Mouse (Mus musculus) MEL-GATA-1-ER (cell line): Measurements from ENCODE around the gene Ccr10.

Experiments
- DNase-seq: peaks from one replicate; pipeline ENCODE4 v3.0.0-alpha.2; 2012; ENCODE audit warnings: low read depth; ENCODE audit errors: extremely low read depth

Ccr10 gene

DNA sequence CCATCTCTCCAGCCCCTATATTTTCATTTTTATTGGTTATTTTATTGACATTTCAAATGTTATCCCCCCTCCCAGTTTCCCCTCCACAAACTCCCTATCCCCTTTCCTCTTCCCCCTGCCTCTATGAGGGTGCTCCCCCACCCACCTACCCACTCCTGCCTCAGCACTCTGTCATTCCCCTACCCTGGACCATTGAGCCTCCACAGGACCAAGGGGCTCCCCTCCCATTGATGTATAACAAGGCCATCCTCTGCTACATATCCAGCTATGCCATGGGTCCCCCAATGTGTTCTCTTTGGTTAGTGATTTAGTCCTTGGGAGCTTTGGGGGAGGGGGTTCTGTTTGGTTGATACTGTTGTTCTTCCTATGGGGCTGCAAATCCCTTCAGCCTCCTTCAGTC, 20.6 kb downstream of the Ccr10 start:
- no peak for DNase-seq

DNA sequence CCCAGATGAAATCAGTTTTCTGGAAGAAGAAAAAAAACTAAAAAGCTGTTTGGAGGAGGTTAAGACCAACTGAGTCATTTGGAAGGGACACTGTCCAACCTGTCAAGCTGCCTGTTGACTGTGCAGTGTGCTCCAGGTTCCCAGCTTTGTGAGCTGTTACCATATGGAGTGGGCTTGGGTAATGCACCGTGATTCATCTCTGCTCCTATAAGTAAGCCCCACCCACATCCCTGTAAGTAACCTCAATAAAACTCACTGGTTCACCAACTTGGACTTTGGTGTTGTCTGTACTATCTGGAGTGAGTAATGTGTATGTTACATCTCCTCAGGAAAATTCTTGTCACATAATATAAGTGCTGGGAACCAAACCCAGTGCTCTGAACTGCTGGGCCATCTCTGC, 22.4 kb downstream of the Ccr10 start:
- no peak for DNase-seq

DNA sequence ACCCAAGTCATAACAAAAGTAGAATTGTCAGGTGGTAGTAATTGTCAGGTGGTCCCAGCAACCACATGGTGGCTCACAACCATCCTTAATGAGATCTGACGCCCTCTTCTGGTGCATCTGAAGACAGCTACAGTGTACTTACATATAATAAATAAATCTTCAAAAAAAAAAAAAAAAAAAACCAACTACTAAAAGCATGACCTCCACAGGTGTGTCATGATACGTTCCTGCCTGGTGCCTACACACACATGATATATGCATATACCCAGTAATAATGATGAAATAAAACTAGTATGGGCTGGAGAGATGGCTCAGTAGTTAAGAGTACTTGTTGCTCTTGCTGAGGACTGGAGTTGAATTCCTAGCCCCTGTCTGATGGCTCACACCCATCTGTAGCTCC, 24.2 kb downstream of the Ccr10 start:
- DNase-seq, result no peak

DNA sequence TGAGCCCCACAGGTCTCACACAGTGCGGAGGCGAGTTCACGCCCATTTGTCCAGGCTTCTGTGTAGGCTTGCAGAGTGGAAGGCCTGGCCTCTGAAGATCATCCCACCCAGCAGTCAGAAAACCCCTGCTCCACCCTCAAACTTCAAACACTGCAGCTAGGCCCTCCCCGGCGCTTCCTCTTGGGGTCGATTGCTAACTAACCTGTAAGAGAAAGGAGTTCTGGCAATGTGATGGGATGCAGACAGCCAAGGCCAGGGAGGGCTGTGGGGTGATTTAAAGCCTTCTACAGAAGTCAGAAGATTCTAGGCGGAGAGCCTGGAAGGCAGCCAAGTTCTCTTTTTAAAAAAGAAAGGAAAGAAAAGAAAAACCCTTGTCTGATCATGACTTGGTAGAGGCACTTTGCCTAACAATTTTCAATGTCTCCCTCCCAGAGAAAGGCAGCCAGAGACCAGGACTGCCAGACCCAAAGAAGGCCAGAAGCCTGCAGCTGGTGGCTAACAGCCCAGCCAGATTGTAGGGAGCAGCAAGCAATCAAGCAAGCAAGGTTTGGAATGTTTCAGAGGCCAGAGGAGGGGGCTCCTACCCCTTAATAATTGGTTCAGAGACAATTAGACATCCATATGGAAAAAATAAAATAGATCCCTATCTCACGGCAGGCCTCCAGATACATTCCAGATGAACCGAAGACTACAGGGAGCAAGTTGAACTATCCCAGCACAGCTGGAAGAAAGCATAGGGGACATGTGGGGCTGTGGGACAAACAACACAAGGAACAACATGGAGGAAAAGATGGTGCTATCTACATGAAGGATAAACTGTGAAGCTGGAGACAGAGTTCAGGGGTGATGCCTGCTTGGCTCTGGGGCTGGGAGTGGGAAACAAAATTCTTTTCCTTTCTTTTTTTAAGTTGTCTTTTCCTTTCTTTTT, 25.8 kb downstream of the Ccr10 start:
- no peak for DNase-seq

DNA sequence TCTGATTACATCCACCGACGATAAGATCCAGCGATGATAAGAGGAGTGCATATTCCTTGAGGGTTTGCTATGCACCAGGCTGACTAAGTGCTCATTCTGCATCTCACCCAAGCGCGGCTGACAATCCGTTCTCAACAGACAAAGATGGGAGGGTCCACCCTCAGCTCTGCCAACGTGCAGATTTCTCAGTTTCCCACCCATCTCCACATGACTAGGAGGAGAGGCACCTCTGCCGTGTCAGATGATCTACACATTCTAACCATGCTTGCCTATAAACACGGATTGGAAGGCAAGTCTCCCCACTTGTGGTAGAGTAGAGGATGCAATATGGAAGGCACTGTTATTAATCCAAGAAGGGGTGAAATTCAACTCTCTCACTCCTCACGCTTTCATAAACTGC, 26.5 kb downstream of the Ccr10 start:
- DNase-seq, result no peak

DNA sequence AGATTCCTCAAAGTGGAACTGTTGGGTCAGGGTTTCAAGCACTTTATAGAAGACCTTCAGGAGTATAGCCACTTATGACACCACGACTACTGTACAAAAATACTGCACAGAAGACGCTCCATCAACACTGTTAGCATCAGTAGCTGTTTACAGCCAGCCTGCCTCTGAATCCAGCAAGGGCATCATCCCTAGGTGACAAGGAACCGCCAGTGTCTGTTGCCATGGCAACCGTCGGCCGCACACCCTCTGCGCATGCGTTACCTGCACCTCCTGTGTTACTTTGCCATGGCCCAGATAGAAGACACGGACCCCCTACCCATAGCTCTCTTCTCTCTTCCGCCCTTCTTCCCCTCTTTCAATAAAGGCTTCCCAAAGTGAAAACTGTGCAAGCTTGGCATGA, 28.9 kb downstream of the Ccr10 start:
- no peak for DNase-seq

DNA sequence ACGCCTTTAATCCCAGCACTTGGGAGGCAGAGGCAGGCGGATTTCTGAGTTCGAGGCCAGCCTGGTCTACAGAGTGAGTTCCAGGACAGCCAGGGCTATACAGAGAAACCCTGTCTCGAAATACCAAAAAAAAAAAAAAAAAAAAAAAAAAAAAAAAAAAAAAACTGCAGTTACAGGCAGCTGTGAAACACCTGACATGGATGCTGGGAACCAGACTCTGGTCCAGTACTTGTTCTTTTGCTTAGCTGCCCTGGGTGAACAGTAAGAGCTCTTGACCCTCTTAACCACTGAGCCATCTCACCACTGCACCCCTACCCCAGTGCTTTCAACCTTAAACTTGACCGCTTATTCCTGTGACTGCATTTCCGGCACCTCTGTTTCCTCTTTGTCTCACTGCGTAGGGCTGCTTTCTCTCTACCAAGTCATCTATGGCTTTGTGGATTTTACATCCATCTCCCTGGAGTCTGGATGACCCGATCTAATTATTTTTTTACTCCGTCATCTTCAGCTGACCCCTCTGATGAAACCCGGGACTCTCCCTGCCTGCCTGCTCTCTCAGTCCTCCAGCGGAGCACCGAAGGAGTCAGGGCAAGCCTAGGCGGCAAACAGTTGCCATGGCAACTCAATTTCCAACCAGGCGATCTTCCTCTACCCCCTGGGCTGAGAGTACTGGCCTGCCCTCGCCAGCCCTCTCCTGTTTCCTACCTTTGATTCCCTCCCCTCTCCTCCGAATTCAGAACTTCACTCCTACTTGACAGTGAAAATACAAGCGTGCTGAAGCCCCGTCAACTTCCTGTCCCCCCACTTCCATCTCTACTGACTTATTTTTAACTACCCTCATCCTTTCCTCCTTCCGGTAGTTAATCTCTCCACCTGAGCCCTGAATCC, 31.7 kb downstream of the Ccr10 start:
- no peak for DNase-seq

DNA sequence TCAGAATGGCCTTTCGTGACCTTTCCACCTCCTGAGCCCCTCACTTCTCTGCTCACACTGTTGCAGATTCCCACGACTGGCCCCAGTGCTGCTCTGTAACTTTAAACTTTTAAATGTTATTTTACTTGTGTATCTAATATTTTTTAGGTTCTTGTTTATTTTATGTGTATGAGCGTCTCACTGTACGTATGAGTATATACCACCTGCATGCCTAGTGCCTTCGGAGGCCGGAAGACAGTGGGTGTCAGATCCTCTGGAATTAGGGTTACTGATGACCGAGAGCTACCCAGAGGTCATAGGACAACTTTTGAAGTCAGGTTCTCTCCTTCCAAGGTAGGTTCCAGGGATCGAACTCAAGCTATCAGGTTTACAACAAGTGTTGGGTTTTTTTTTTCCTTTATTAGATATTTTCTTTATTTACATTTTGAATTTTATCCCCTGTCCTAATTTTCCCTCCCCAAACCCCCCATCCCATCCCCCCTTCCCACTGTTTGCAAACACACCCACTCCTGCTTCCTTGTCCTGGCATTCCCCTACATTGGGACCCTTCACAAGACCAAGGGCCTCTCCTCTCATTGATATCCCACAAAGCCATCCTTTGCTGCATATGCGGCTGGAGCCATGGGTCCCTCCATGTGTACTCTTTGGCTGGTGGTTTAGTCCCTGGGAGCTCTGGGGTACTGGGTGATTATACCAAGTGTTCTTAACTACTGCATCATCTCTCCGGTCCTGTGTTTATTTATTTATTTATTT, 32.9 kb downstream of the Ccr10 start:
- DNase-seq, result no peak

DNA sequence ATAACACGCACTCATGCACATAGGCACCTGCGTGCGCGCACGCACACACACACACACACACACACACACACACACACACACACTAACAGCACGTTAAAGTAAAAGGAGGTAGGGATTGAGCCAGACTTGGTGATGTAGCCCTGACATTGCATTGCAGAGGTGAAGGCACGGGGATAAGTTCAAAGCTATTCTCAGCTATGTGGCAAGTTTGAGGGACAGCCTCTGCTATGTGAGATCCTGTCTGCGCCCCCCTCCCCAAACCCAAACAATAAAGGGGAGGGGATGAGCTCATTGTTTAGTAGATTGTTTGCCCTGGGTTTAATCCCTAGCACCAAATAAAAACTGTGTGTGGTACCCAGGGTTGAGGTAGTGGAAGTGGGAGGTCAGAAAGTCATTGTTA, 34.2 kb downstream of the Ccr10 start:
- DNase-seq, result no peak

DNA sequence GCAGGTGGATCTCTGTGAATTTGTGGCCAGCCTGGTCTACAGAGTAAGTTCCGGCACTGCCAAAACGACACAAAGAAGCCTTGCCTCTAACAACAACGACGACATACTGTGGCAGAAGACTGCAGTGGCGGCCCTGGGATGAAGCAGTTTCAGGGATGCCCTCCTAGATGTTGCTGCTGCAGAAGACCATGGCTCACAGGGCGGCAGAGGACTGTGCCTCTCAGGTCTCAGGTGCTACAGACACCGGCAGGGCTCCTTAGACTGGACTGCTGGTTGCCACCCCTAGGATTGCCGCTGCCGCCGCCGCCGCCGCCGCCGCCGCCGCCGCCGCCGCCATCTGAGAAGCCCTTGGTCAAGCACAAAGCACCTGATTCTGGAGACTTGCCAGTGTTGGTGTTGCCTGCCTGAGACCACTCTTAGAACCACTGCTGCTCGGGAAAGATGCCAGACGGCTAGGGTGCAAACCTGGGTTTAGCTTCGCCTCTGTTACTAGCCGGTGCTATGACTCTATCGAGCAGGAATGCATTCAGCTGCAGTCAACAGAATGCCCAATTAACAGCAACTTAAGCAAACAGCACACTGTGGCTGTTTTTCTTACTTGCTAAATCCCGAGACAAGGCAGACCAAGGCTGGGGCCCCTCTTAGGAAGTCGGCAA, 35.0 kb downstream of the Ccr10 start:
- DNase-seq, result no peak

DNA sequence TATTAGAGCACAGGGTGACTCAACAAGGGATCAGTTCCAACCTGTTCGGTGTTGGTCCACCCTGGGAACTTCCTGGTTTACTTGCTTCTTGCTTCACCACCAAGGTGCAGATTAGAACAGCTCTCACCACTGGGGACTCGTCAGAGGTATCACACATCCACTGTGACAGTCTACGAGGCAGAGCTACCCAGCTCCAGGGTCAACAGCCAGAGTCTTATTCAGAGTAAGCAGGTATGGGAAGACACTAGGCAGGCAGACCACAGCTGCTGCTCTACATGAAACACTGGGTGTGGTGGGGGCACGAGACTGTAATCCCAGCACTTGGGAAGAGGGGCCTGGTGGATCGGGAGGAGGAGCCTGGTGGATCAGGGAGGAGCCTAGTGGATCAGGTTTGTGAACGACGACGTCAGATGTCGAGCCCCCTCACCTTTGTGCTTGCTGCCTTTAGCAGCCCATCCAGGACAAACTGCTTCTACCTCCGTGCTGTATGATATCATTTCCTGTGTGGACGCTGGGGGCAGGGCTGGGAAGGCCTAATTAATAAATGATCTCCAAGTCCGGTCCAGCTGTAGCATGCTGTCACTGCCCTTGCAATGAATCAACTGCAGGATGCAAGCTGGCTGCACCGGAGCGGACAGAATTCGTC, 36.6 kb downstream of the Ccr10 start:
- DNase-seq, result no peak

DNA sequence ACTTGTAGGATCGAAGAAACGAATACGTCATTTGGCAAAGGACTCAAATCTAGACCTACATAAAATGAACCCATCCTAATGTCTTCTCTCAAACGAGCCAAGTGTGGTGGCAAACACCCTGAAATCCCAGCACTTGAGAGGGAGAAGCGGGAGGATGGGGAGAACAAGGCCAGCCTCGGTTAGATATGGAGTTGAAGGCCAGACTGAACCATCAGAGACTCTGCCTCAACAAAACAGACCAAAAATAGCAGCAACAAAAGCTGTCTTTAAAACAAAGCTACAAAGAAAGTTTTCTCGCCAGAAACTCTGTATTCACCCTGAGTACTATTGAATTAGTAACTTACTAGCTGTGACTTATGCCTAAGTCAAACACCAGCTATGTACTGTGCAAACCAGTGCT, 38.2 kb downstream of the Ccr10 start:
- DNase-seq, result no peak

DNA sequence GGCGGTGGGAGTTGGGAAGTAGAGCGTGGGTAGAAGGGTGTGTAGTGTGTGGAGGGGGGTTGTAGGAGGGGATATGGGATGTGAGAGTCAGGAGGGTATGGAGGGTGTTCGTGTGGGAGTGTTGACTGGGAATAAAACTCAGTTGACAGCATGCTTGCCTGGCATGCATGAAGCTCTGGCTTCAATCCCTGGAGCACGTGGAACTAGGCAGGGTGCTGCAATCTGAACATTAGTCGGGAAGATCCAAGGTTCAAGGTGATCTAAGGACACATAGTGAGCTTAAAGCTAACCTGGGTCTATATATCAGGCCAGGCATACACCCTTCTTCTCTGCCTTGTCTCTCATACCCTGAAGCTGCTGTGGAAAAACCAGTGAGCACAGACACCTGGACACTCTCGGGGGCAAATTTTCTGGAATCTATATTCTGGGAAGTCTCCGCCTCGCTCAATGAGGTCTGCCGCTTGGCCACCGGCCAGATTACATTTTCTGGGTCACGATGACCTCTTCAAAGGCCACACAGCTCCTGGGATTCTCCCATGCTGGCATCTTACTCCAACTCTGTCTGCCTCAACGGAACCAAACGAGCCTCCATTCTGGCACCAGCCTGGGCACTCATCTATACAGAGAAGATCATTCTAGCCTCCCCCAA, 40.9 kb downstream of the Ccr10 start:
- DNase-seq, result no peak

DNA sequence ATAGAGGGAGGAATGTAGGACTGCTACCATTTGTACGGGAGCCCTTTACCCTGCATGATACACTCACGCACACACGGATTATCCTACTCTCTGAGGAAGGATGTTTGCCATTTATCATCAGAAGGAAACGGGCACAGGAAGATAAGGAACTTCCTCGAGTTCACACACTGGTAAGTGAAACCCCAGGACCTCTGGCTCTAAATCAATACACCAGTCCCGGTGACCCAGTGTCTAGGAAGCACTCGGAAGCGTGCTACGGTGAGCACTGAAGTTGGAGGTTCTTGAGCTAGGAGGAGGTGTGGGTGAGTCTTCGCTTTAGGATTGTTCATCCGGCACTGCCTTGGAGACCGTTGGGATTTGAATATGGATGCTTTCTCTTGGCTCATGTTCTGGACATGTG, 42.2 kb downstream of the Ccr10 start:
- DNase-seq, result no peak

DNA sequence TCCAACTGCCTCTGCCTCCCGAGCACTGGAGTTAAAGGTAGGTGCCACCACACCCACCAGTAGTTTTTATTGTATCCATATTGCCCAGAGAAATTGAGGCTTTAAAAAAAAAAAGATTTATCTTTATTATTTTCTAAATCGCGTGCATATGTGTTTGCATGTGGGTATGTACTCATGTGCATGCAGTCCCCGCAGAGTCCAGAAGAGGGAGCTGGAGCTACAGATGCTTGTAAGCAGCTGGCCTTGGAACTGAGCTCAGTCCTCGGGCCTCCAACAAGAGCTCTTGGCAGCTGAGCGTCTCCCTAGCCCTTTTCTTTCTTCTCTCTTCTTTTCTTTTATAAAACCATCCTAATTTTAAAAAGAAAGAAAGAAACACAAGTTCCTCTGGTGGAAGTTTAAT, 43.5 kb downstream of the Ccr10 start:
- DNase-seq, result no peak

DNA sequence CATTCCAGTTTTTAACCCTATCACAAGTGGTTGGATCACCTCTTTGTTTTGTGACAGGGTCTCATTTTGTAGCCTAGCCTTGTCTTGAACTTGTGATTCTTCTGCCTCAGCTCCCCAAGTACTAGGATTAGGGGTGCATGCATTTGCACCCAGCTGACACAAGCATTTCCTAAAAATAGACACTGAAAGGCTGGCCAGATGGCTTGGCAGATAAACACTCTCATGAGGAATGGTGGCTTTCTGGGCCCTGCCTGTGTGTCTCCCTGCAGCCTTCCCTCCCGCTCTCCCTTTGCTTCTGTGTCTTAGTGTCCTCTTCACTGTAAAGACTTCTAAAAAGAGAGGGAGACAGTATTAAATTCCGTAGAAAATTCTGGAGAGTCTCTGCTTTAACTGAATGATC, 44.1 kb downstream of the Ccr10 start:
- DNase-seq, result peak; percentile 41

DNA sequence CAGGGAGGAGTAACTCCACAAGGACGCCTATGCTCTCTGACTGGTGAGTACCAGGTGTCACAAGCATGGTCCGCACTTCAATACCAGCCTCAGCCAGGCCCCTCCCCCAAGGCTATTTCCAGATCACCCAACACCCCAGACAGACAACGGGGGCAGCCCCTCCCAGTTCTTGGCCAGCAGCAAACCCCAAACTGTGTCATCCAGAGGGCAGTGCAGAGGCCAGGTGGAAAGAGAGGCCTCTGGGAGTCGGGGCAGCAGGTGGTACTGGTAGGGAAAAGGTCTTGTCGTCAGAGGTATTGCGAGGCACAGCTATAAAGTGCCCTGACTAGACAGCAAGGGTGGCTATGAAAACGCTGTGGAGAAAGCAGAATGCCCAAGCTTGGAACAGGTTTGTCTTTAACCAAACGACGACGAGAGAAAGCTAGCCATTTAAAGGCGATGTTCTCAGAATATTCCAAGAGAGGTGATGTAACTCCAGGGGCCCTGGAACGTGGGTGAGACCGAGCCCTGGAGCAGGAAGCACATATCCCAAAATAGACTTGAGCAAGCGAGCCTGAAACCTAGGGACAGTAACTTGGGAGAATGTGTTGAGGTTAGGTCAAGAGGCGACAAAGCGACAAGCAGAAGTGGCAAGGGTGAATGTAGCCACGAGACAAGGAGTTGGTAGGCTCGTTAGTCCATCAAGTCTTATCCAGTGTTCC, 45.0 kb downstream of the Ccr10 start:
- DNase-seq, result no peak

DNA sequence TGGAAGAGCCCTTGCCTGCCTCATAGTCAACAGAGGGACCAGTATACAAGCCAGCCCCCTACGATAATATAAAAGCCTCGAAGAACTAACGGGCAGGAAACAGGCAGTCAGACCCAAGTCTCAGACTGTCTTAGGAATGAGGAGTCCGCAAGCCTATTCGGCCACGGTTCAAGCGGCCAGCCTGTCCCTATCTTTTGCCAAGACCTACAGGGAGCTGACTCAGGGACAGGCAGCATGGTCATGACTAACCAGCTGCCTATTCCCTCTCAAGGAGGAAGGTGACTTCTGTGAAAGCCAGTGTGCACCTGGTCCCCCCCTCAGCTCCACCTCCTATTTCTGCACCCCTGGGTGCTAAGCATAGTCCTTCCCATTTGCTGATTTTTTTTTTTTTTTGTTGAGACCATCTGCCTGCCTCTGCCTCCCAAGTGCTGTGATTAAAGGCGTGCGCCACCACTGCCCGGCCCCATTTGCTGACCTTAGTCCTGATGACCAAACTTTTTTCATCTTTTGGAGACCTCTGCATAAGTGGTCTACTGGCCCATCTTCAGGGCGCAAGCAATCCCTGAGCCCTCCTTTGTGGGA, 46.2 kb downstream of the Ccr10 start:
- no peak for DNase-seq

DNA sequence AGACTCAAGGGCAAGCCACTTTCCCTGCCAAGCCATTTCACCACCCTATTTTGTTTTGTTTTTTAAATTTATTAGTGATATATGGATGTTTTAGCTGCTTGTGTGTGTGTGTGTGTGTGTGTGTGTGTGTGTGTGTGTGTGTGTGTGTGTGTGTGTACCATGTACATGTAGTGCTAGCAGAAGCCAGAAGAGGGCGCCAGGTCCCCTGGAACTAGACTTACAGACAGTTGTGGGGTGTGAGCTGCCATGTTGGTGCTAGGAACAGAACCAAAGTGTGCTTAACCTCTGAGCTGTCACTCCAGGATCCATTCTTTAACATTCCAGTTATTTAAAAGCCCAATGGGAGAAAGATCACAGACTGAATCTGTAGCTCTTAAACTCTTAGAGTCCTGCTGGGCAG, 48.2 kb downstream of the Ccr10 start:
- no peak for DNase-seq
